Mouse (Mus musculus): Measurements from ENCODE around the gene Kif1b. TPM values are rescaled to one million over a fixed set of nuclear protein-coding genes. Genes with fewer than 3 reads are reported as not detected.

The Kif1b gene
- total RNA-seq, 2 experiments from 2014 or later = 256 to 358 TPM

- DNase-seq = no peak
- Histone ChIP-seq H3K4me3 (no peak overlapping the region), H3K27ac (no peak overlapping the region)
- TF ChIP-seq CTCF (IDR thresholded peaks at IDR 0.05) = no peak
- intact Hi-C loops (cut with DNase I) = no loop called here
Observed at GRCm38 (mm10) chr4:149332726-149333125, 25.2 kb upstream of the Kif1b start.

GRCm38 (mm10) chr4:149330495-149330894 is 23.0 kb upstream of the Kif1b start:
- H3K4me3 ChIP-seq = no peak overlapping the region
- no peak overlapping the region for H3K27ac ChIP-seq
- intact Hi-C loops (cut with DNase I) = no loop called here
- DNase-seq = no peak
- peak; percentile 26; the same call in 1 of the 2 replicates for TF ChIP-seq CTCF (IDR thresholded peaks at IDR 0.05)

DNA sequence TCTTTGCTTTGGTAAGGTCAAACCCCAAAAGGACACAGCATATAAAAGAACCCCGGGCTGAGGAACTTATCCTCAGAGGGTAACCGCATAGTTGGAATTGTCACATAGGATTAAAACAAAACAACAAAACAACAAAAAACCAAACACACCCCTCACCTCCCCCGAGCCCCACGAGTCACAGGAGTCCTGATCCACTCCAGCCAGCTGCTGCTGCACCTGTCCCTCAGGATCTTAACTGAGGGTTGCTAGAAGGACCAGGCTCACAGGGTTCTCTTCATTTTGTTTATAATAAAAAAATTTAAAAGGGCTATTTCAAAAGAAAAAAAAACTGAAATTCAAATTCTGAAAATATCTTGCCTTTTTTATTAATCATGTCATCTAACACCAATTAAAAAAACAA is 21.2 kb upstream of the Kif1b start:
- no peak overlapping the region for H3K27ac ChIP-seq
- TF ChIP-seq CTCF (IDR thresholded peaks at IDR 0.05) = no peak
- DNase-seq = no peak
- intact Hi-C loops (cut with DNase I) = no loop called here
- no peak overlapping the region for H3K4me3 ChIP-seq

GRCm38 (mm10) chr4:149327281-149327680 is 19.8 kb upstream of the Kif1b start:
- no peak for TF ChIP-seq CTCF (IDR thresholded peaks at IDR 0.05)
- no peak overlapping the region for H3K4me3 ChIP-seq
- no peak for DNase-seq
- H3K27ac ChIP-seq = no peak overlapping the region
- intact Hi-C loops (cut with DNase I) = no loop called here

DNA sequence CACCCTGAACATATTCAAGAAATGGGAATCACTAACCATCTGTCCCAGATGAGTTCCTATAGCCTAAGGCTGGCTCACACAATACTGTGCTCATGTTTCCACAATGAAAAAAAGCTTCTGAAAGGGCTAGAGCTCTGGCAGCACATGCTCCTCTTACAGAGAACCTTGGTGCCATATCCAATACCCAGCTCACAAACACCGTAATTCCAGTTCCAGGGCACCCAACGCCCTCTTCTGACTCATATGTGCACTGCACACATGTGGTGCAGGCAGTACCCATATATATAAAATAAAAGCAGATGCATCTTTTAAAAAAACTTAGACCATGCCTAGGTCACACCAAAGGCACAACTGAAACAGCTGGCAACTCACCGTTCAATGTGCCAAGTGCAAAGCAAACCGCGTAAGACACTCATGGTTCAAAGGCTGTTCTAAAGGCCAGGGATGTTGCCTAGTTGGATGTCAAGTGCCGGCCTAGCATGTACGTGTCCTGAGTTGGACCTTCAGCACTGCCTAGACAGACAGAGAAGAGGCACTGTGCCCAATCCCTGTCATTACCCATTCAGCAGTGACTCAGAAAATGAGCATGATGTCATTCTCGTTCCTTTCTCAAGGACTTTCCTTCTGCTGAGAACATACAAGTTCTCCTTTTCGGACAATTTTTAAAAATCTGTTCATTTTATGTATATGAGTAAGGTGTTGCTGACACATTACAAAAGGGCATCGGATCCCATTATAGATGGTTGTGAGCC is 18.1 kb upstream of the Kif1b start:
- peak; percentile 36 for DNase-seq
- peak overlapping the region; percentile 46 for H3K27ac ChIP-seq
- intact Hi-C loops (cut with DNase I) = no loop called here
- peak; percentile 39; the same call in 1 of the 2 replicates for TF ChIP-seq CTCF (IDR thresholded peaks at IDR 0.05)
- H3K4me3 ChIP-seq = no peak overlapping the region

- TF ChIP-seq CTCF (IDR thresholded peaks at IDR 0.05) = no peak
- peak overlapping the region; percentile 89 for H3K27ac ChIP-seq
- intact Hi-C loops (cut with DNase I) = no loop called here
- H3K4me3 ChIP-seq = no peak overlapping the region
- peak; percentile 87 for DNase-seq
Observed at GRCm38 (mm10) chr4:149323730-149324129, 16.2 kb upstream of the Kif1b start.

GRCm38 (mm10) chr4:149322718-149323117 is 15.2 kb upstream of the Kif1b start:
- no peak for TF ChIP-seq CTCF (IDR thresholded peaks at IDR 0.05)
- H3K27ac ChIP-seq = peak overlapping the region; percentile 89
- no peak for DNase-seq
- H3K4me3 ChIP-seq = no peak overlapping the region
- intact Hi-C loops (cut with DNase I) = no loop called here

DNA sequence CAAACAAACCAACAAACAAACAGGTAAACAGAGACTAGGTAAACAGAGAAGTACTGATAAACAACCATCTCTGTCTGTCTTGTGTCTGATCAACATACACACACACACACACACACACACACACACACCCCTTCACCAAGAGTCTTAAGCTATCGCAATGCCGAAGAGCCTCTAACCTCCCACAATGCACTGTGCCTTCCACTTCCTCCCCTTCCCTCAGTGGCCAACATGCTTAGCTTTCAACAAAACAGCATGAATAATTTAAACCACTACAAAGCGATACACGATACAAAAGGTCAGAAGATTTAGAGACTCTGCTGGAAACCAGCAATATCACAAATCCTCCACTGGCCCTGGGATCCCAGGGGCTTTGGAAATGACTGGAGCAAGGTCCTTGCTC is 14.8 kb upstream of the Kif1b start:
- no peak overlapping the region for H3K4me3 ChIP-seq
- intact Hi-C loops (cut with DNase I) = no loop called here
- DNase-seq = no peak
- peak overlapping the region; percentile 89 for H3K27ac ChIP-seq
- no peak for TF ChIP-seq CTCF (IDR thresholded peaks at IDR 0.05)

DNA sequence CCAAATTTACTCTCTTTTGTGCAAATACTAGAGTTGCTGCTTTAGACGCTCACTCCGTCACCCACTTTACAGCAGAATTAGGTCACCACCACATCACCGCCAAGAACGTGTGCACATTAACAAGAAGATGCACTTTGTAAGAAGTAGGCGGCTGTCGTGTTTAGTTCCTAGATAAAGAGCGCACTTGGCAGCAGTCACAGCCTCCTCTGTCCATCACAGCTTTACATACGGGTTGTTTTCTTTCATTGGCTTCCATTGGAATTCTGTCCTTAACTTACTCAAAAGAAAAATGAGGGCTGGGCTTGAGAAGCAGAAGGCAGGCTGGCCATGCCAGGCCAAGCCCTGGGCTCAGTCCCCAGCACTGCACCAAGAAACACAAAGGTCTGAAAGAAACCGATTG is 11.6 kb upstream of the Kif1b start:
- no peak for DNase-seq
- no peak for TF ChIP-seq CTCF (IDR thresholded peaks at IDR 0.05)
- Histone ChIP-seq H3K27ac (no peak overlapping the region), H3K4me3 (no peak overlapping the region)
- intact Hi-C loops (cut with DNase I) = no loop called here

- no peak overlapping the region for H3K27ac ChIP-seq
- intact Hi-C loops (cut with DNase I) = no loop called here
- no peak overlapping the region for H3K4me3 ChIP-seq
- DNase-seq = no peak
- TF ChIP-seq CTCF (IDR thresholded peaks at IDR 0.05) = no peak
Observed at GRCm38 (mm10) chr4:149317387-149317786, 9.9 kb upstream of the Kif1b start.

- intact Hi-C loops (cut with DNase I) = loop anchor here (5.0 kb wide), 1 partner anchor 33 kb away; no protein-coding TSS in a partner anchor
- Histone ChIP-seq H3K4me3 (peak overlapping the region; percentile 67; the same call in 1 of the 2 replicates), H3K27ac (peak overlapping the region; percentile 90)
- DNase-seq = no peak
- TF ChIP-seq CTCF (IDR thresholded peaks at IDR 0.05) = no peak
Observed at GRCm38 (mm10) chr4:149314275-149314837, 6.9 kb upstream of the Kif1b start.

DNA sequence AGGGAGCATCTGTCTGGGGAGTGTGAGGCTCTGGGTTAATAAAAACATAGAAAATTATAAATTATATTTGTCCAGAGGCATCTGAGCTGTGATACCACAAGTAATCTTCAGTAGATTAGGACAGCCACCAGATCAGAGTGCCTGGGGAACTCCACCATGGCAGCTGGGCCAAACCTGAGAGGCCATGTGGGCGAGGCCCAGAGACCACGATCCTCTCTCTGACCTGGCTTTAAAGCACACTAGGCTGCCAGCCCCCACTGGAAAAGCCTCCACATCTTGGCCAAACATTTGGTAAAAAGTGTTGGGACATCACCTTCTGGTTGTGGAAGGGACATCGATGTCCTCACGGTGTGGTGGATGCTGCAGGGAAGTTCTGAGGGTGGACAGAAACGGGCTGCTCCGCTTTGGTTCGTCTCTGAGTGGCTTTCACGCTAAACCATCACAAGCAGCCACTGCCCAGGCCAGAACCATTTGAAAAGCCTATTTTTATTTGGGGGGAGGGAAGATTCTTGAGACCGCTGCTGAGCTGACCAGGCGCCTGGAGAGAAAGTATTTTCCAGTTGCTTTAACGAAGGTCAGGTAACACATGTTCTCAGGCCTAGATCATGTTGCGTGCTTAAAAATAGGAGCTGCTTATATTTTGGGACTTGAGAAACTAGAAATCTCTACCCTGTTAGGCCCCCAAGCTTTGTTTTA is 6.2 kb upstream of the Kif1b start:
- peak overlapping the region; percentile 90 for H3K27ac ChIP-seq
- TF ChIP-seq CTCF (IDR thresholded peaks at IDR 0.05) = no peak
- peak overlapping the region; percentile 67 for H3K4me3 ChIP-seq
- DNase-seq = peak; percentile 74
- intact Hi-C loops (cut with DNase I) = loop anchor here (5.0 kb wide), 1 partner anchor 34 kb away; no protein-coding TSS in a partner anchor

GRCm38 (mm10) chr4:149311996-149312395 is 4.5 kb upstream of the Kif1b start:
- Histone ChIP-seq H3K27ac (peak overlapping the region; percentile 90), H3K4me3 (peak overlapping the region; percentile 67)
- TF ChIP-seq CTCF (IDR thresholded peaks at IDR 0.05) = no peak
- DNase-seq = peak; percentile 70
- intact Hi-C loops (cut with DNase I) = loop anchor here (5.0 kb wide), 1 partner anchor 35 kb away; no protein-coding TSS in a partner anchor
